Mouse (Mus musculus) kidney, adult 2 months (tissue): Measurements from ENCODE around the gene Gm960.

Experiments used
- CTCF ChIP-seq: fragments of 200-500 bp; conservative IDR thresholded peaks from 2 replicates; pipeline ENCODE4 v1.5.1; 2011; ENCODE audit warnings: low read depth, mild to moderate bottlenecking, control low read depth, low read length, moderate library complexity, mixed read lengths; ENCODE audit not compliant: insufficient read depth, insufficient read length
- POLR2A ChIP-seq: fragments of 200-500 bp; IDR thresholded peaks from one replicate; pipeline ENCODE4 v1.6.1; 2011; ENCODE audit warnings: low read depth, low read length, control low read depth

- no peak for TF ChIP-seq CTCF
- TF ChIP-seq POLR2A = no peak
These were observed 27.7 kb downstream of the Gm960 start for GRCm38 (mm10) chr19:4670776-4671175.
